Mouse (Mus musculus) heart, postnatal 0 days (tissue): ENCODE data around the gene Arhgef33. TPM values are rescaled to one million over a fixed set of nuclear protein-coding genes. Genes with fewer than 3 reads are reported as not detected.

Experiments
- ATAC-seq: fragments of 200-750 bp; cut with Nextera tagmentation; 2 replicates; pipeline ENCODE4 v1.8.0; 2017; ENCODE audit warnings: low read depth, moderate number of reproducible peaks, moderate library complexity; ENCODE audit not compliant: insufficient read depth
- DNase-seq: peaks from one replicate; pipeline ENCODE4 v3.0.0-alpha.2; 2016; ENCODE audit warnings: low spot score
- H3K27ac ChIP-seq: fragments of 300-500 bp; sonication (generic); 2 replicates; pipeline ENCODE4 v1.5.1; 2014; ENCODE audit warnings: low read depth, mild to moderate bottlenecking
- H3K27me3 ChIP-seq: fragments of 300-500 bp; sonication (generic); 2 replicates; pipeline ENCODE4 v1.6.1; 2014; ENCODE audit warnings: low read length, mixed read lengths; ENCODE audit not compliant: control insufficient read depth, insufficient read depth
- H3K36me3 ChIP-seq: fragments of 300-500 bp; sonication (generic); replicated peaks from 2 replicates; pipeline ENCODE4 v1.6.1; 2014; ENCODE audit warnings: low read length, mixed read lengths; ENCODE audit not compliant: control insufficient read depth, insufficient read depth
- H3K4me1 ChIP-seq: fragments of 300-500 bp; sonication (generic); 2 replicates; pipeline ENCODE4 v1.6.1; 2014; ENCODE audit warnings: antibody characterized with exemption; ENCODE audit not compliant: control insufficient read depth, insufficient read depth
- H3K4me2 ChIP-seq: fragments of 300-500 bp; sonication (generic); 2 replicates; pipeline ENCODE4 v1.6.1; 2014; ENCODE audit warnings: low read depth, mild to moderate bottlenecking, low read length, moderate library complexity
- H3K4me3 ChIP-seq: fragments of 300-500 bp; sonication (generic); 2 replicates; pipeline ENCODE4 v1.5.1; 2014; ENCODE audit warnings: low read depth, low read length
- H3K9ac ChIP-seq: fragments of 300-500 bp; sonication (generic); replicated peaks from 2 replicates; pipeline ENCODE4 v1.6.1; 2014; ENCODE audit warnings: low read depth, low read length, mixed read lengths
- H3K9me3 ChIP-seq: fragments of 300-500 bp; sonication (generic); replicated peaks from 2 replicates; pipeline ENCODE4 v1.6.1; 2016; ENCODE audit warnings: low read length; ENCODE audit not compliant: control insufficient read depth
- CTCF ChIP-seq: IDR thresholded peaks from 2 replicates; pipeline ENCODE4 v1.5.1; 2016; ENCODE audit warnings: antibody characterized with exemption, control low read depth, low read depth
- EP300 ChIP-seq: IDR thresholded peaks from 2 replicates; pipeline ENCODE4 v1.6.1; 2016; ENCODE audit warnings: antibody characterized with exemption, low read depth
- WGBS: fragments of 180-500 bp; shearing (Covaris S2); extraction: QIAGEN DNeasy Blood & Tissue Kit; methylation state at CpG from one replicate; pipeline ENCODE4 v1.1.7; 2014; 5-methylcytosine and 5-hydroxymethylcytosine counted together
- polyA plus RNA-seq: library from polyadenylated mRNA; unstranded; fragments of >200 nt; fragmentation: Nextera tagmentation; extraction: Ambion mirVana; gene quantifications from 2 replicates; pipeline ENCODE4 v1.2.1, GENCODE M21; 2015
- total RNA-seq: library from RNA; depleted of rRNA; stranded (reverse); fragments of >200 nt; gene quantifications from 2 replicates; pipeline ENCODE4 v1.2.3, GENCODE M21; 2014; ENCODE audit warnings: low replicate concordance

The Arhgef33 gene
- total and polyA plus RNA-seq, 2 experiments from 2014 or later: 0.86 TPM; not detected in 1

DNA sequence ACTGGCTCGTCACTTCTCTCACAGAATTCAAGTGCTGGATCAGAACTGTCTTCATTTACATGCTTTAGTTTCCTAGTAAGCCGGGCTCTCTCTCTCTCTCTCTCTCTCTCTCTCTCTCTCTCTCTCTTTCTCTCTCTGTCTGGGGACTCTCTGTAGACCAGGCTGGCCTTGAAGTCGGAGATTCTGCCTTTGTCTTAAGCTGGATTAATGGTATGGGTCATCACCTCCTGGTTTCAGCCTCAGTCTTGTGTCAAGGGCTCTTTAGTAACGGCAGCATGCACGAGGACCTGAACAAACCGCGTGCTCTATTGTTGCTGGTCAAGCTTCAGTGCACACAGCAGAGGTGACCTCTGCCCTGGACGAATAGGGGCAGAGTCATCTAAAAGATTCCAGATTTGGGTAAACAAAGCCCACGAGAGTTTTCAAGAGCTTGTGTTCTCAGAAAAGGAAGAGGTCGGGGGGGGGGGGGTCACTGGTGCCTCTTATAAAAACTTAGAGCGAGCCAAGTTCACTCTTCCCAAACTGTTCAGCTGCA, 39.5 kb downstream of the Arhgef33 start:
- no peaks in the 10 kb centered on the region for H3K27me3 ChIP-seq
- DNase-seq: no peak
- TF ChIP-seq EP300 (no peak), CTCF (no peak)
- no peak for ATAC-seq
- H3K9ac ChIP-seq: no peak overlapping the region
- 75% methylated on average over 11 of the region's 11 CpGs for WGBS
- no peaks in the 10 kb centered on the region for H3K4me1 ChIP-seq
- no peak overlapping the region for H3K4me3 ChIP-seq
- no peaks in the 10 kb centered on the region for H3K36me3 ChIP-seq
- no peak overlapping the region for H3K4me2 ChIP-seq
- no peak overlapping the region for H3K27ac ChIP-seq
- no peaks in the 10 kb centered on the region for H3K9me3 ChIP-seq

GRCm38 (mm10) chr17:80347234-80347633, 40.0 kb downstream of the Arhgef33 start:
- Histone ChIP-seq H3K4me3 (no peak overlapping the region), H3K36me3 (no peaks in the 10 kb centered on the region), H3K9me3 (no peaks in the 10 kb centered on the region), H3K27me3 (no peaks in the 10 kb centered on the region), H3K27ac (no peak overlapping the region), H3K4me1 (no peaks in the 10 kb centered on the region), H3K9ac (no peak overlapping the region), H3K4me2 (no peak overlapping the region)
- WGBS: 38% methylated on average over 6 of the region's 6 CpGs
- no peak for ATAC-seq
- no peak for TF ChIP-seq EP300
- no peak for TF ChIP-seq CTCF
- no peak for DNase-seq

GRCm38 (mm10) chr17:80360245-80360644, 53.0 kb downstream of the Arhgef33 start:
- Histone ChIP-seq H3K4me3 (no peak overlapping the region), H3K9ac (no peak overlapping the region), H3K9me3 (no peaks in the 10 kb centered on the region), H3K4me2 (no peak overlapping the region), H3K27me3 (no peaks in the 10 kb centered on the region), H3K4me1 (no peaks in the 10 kb centered on the region), H3K36me3 (no peaks in the 10 kb centered on the region), H3K27ac (no peak overlapping the region)
- TF ChIP-seq EP300 (no peak), CTCF (no peak)
- DNase-seq (no peak), ATAC-seq (no peak)
- 72% methylated on average over 8 of the region's 8 CpGs for WGBS

GRCm38 (mm10) chr17:80367276-80367675, 60.1 kb downstream of the Arhgef33 start:
- no peak overlapping the region for H3K4me3 ChIP-seq
- no peaks in the 10 kb centered on the region for H3K27me3 ChIP-seq

DNA sequence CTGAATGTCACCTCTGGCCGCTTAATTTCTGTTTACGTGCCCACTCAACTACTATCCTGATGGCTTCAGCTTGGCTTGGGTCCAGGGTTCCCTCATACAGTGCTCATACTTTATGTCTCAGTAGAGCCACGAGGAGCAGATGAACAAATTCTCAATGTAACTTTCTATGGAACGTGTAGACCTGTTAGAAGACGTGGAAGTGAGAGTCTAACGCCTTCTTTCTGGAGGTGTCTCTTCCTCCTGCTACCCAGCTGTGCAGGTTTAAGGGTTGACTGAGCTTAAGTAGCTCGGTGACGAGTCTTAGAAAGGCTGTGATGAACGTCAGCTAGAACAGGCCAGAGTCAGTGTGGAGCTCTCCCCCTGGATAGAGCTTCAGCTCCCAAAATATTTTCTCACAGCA, 61.4 kb downstream of the Arhgef33 start:
- no peak for TF ChIP-seq CTCF
- no peak for TF ChIP-seq EP300
- WGBS: 70% methylated on average over 9 of the region's 9 CpGs
- Histone ChIP-seq H3K36me3 (no peaks in the 10 kb centered on the region), H3K4me2 (no peak overlapping the region), H3K4me1 (no peaks in the 10 kb centered on the region), H3K4me3 (no peak overlapping the region), H3K9ac (no peak overlapping the region), H3K9me3 (no peaks in the 10 kb centered on the region), H3K27me3 (no peaks in the 10 kb centered on the region), H3K27ac (no peak overlapping the region)
- DNase-seq: no peak
- ATAC-seq: no peak

More at GRCm38 (mm10) chr17:80367276-80367675, 60.1 kb downstream of the Arhgef33 start:
- WGBS: 79% methylated on average over 5 of the region's 5 CpGs
- no peak overlapping the region for H3K27ac ChIP-seq
- no peaks in the 10 kb centered on the region for H3K36me3 ChIP-seq
- no peak overlapping the region for H3K4me2 ChIP-seq
- no peak for ATAC-seq
- no peaks in the 10 kb centered on the region for H3K9me3 ChIP-seq
- H3K9ac ChIP-seq: no peak overlapping the region
- no peaks in the 10 kb centered on the region for H3K4me1 ChIP-seq
- no peak for DNase-seq
- no peak for TF ChIP-seq EP300
- TF ChIP-seq CTCF: no peak
